Mouse (Mus musculus): Measurements from ENCODE around the gene Arfip1.

DNA sequence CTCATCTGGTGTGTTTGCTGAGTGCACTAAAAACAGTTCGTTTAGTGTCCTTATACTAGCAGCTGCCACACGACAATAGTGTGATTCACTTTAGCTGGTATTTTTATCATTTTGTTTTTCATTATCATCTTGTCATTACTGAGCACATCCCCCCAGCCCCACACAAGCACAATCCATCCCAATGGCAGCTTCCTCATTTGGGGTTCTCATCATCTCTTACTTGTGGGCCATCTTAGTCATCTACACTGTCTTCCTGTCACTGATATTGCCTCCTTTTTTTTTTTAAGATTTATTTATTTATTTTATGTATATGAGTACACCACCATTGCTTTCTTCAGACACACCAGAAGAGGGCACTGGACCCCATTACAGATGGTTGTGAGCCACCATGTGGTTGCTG lies 36.2 kb upstream of the Arfip1 start:
- TF ChIP-seq CTCF (IDR thresholded peaks at IDR 0.05; ENCODE audit: extremely low read depth, insufficient read length, insufficient replicate concordance, low read depth, low read length) (no peak), POLR2A (IDR thresholded peaks at IDR 0.05; ENCODE audit: low read depth, low read length) (no peak)
